Mouse (Mus musculus) lung, embryonic 14.5 days (tissue): Measurements from ENCODE around the gene Cadm1. TPM values are rescaled to one million over a fixed set of nuclear protein-coding genes. Genes with fewer than 3 reads are reported as not detected.

Source experiments
- ATAC-seq: fragments of 200-750 bp; cut with Nextera tagmentation; 2 replicates; pipeline ENCODE4 v1.8.0; 2017; ENCODE audit warnings: mild to moderate bottlenecking, moderate TSS enrichment, moderate library complexity; ENCODE audit not compliant: insufficient read depth
- DNase-seq: peaks from one replicate; pipeline ENCODE4 v3.0.0-alpha.2; 2015
- H3K27ac ChIP-seq: fragments of 300-500 bp; sonication (generic); 2 replicates; pipeline ENCODE4 v1.5.1; 2014; ENCODE audit warnings: low read depth, mild to moderate bottlenecking, moderate library complexity
- H3K27me3 ChIP-seq: fragments of 300-500 bp; sonication (generic); 2 replicates; pipeline ENCODE4 v1.6.1; 2014; ENCODE audit warnings: low read length, control low read depth; ENCODE audit not compliant: insufficient read depth
- H3K36me3 ChIP-seq: fragments of 300-500 bp; sonication (generic); 2 replicates; pipeline ENCODE4 v1.6.1; 2014; ENCODE audit warnings: control low read depth; ENCODE audit not compliant: insufficient read depth
- H3K4me1 ChIP-seq: fragments of 300-500 bp; sonication (generic); 2 replicates; pipeline ENCODE4 v1.6.1; 2014; ENCODE audit warnings: antibody characterized with exemption, control low read depth; ENCODE audit not compliant: insufficient read depth
- H3K4me2 ChIP-seq: fragments of 300-500 bp; sonication (generic); 2 replicates; pipeline ENCODE4 v1.6.1; 2014; ENCODE audit warnings: mild to moderate bottlenecking
- H3K4me3 ChIP-seq: fragments of 300-500 bp; sonication (generic); 2 replicates; pipeline ENCODE4 v1.5.1; 2014; ENCODE audit warnings: low read depth, low read length
- H3K9ac ChIP-seq: fragments of 300-500 bp; sonication (generic); 2 replicates; pipeline ENCODE4 v1.6.1; 2014
- H3K9me3 ChIP-seq: fragments of 300-500 bp; sonication (generic); 2 replicates; pipeline ENCODE4 v1.6.1; 2016; ENCODE audit warnings: low read depth, low read length, control low read depth
- CTCF ChIP-seq: IDR thresholded peaks from 2 replicates; pipeline ENCODE4 v1.5.1; 2016; ENCODE audit warnings: antibody characterized with exemption, low read depth
- WGBS: fragments of 180-500 bp; shearing (Covaris S2); extraction: QIAGEN DNeasy Blood & Tissue Kit; methylation state at CpG from one replicate; pipeline ENCODE4 v1.1.7; 2014; 5-methylcytosine and 5-hydroxymethylcytosine counted together
- polyA plus RNA-seq: library from polyadenylated mRNA; unstranded; fragments of >200 nt; fragmentation: Nextera tagmentation; extraction: Ambion mirVana; gene quantifications from 2 replicates; pipeline ENCODE4 v1.2.1, GENCODE M21; 2014

Gene Cadm1
- polyA plus RNA-seq, 1 experiment from 2014 or later: 94.5 TPM

GRCm38 (mm10) chr9:47894661-47895060, 364.7 kb downstream of the Cadm1 start:
- Histone ChIP-seq H3K4me2 (no peak overlapping the region), H3K4me3 (no peak overlapping the region), H3K9ac (no peak overlapping the region), H3K27me3 (no peaks in the 10 kb centered on the region), H3K27ac (no peak overlapping the region; the same call in 1 of the 2 replicates), H3K4me1 (peaks cover 5% of the 10 kb centered on the region; the same call in 1 of the 2 replicates), H3K36me3 (no peaks in the 10 kb centered on the region), H3K9me3 (no peaks in the 10 kb centered on the region)
- DNase-seq (peak; percentile 28), ATAC-seq (no peak)
- 12% methylated on average over 7 of the region's 7 CpGs for WGBS
- no peak for TF ChIP-seq CTCF

- Histone ChIP-seq H3K4me2 (no peak overlapping the region), H3K36me3 (no peaks in the 10 kb centered on the region), H3K27me3 (no peaks in the 10 kb centered on the region), H3K27ac (no peak overlapping the region), H3K9me3 (no peaks in the 10 kb centered on the region), H3K4me3 (no peak overlapping the region), H3K4me1 (peaks cover 5% of the 10 kb centered on the region; the same call in 1 of the 2 replicates), H3K9ac (no peak overlapping the region)
- 10% methylated on average over 9 of the region's 9 CpGs for WGBS
- no peak for TF ChIP-seq CTCF
- ATAC-seq: no peak
- no peak for DNase-seq
Observed at GRCm38 (mm10) chr9:47895121-47895520, 365.1 kb downstream of the Cadm1 start.

GRCm38 (mm10) chr9:47900734-47901133, 370.8 kb downstream of the Cadm1 start:
- no peaks in the 10 kb centered on the region for H3K27me3 ChIP-seq
- no peak overlapping the region for H3K4me2 ChIP-seq
- ATAC-seq (no peak), DNase-seq (no peak)
- H3K36me3 ChIP-seq: no peaks in the 10 kb centered on the region
- H3K4me3 ChIP-seq: no peak overlapping the region
- WGBS: 80% methylated on average over 10 of the region's 10 CpGs
- H3K27ac ChIP-seq: no peak overlapping the region
- H3K9ac ChIP-seq: no peak overlapping the region
- H3K4me1 ChIP-seq: no peaks in the 10 kb centered on the region
- no peaks in the 10 kb centered on the region for H3K9me3 ChIP-seq
- no peak for TF ChIP-seq CTCF

DNA sequence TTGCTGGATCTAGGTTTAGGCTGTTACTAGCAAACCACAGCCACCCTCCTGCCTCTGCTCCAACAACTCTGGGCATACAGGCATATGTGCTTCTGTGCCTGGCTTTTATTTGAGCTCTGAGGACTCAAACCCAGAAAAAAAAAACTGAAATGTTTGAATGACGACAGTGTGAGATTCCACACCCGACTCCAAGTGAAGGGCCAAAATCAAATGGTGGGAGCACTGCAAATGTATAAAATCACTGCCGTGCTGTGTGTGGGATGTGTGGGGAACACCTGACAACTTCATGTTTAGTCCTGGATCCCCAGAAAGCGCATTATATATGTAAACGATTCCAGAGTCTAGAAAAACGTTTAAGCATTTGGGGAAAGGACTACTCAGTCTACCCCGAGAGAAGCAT, 373.7 kb downstream of the Cadm1 start:
- no peak overlapping the region for H3K4me2 ChIP-seq
- H3K9me3 ChIP-seq: no peaks in the 10 kb centered on the region
- no peak for DNase-seq
- no peaks in the 10 kb centered on the region for H3K4me1 ChIP-seq
- ATAC-seq: no peak
- no peaks in the 10 kb centered on the region for H3K27me3 ChIP-seq
- no peak overlapping the region for H3K9ac ChIP-seq
- no peaks in the 10 kb centered on the region for H3K36me3 ChIP-seq
- H3K4me3 ChIP-seq: no peak overlapping the region
- 43% methylated on average over 7 of the region's 7 CpGs for WGBS
- no peak overlapping the region for H3K27ac ChIP-seq
- no peak for TF ChIP-seq CTCF

DNA sequence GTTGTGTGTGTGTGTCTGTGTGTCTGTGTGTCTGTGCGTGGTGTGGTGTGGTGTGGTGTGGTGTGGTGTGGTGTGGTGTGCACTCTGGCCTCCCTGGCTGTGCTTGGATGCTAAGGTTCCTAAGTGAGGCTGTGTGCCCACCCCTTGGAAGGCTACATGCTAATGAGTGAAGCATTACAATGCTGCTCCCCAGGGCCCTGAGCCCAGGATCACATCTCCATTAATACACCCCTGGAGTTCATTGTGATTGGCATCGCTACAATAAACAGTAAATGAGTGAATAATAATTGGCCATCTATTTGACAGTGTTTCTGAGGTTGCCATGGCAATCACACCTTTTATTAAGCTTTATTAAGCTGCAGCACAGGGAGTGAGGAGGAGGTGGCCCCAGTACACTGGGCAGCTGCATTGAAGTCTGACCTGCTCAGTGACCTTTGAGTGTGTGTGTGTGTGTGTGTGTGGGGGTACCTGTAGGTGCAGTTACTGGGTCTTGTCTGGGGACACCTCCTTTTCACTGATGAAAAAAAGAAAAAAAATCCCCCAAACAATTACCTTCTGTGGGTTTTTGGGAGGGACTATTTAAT, 374.5 kb downstream of the Cadm1 start:
- Histone ChIP-seq H3K9me3 (no peaks in the 10 kb centered on the region), H3K27ac (no peak overlapping the region), H3K9ac (no peak overlapping the region), H3K27me3 (no peaks in the 10 kb centered on the region), H3K4me2 (no peak overlapping the region), H3K36me3 (no peaks in the 10 kb centered on the region), H3K4me3 (no peak overlapping the region), H3K4me1 (no peaks in the 10 kb centered on the region)
- DNase-seq: no peak
- 83% methylated on average over 2 of the region's 2 CpGs for WGBS
- ATAC-seq: no peak
- no peak for TF ChIP-seq CTCF

GRCm38 (mm10) chr9:47906521-47906920, 376.5 kb downstream of the Cadm1 start:
- H3K27me3 ChIP-seq: no peaks in the 10 kb centered on the region
- no peaks in the 10 kb centered on the region for H3K36me3 ChIP-seq
- H3K4me1 ChIP-seq: no peaks in the 10 kb centered on the region
- H3K4me2 ChIP-seq: no peak overlapping the region
- H3K9ac ChIP-seq: no peak overlapping the region
- TF ChIP-seq CTCF: peak; percentile 28
- DNase-seq: peak; percentile 19
- no peak for ATAC-seq
- no peaks in the 10 kb centered on the region for H3K9me3 ChIP-seq
- 34% methylated on average over 6 of the region's 6 CpGs for whole genome bisulfite sequencing
- no peak overlapping the region for H3K27ac ChIP-seq
- no peak overlapping the region for H3K4me3 ChIP-seq
